In the genomic region with DNA sequence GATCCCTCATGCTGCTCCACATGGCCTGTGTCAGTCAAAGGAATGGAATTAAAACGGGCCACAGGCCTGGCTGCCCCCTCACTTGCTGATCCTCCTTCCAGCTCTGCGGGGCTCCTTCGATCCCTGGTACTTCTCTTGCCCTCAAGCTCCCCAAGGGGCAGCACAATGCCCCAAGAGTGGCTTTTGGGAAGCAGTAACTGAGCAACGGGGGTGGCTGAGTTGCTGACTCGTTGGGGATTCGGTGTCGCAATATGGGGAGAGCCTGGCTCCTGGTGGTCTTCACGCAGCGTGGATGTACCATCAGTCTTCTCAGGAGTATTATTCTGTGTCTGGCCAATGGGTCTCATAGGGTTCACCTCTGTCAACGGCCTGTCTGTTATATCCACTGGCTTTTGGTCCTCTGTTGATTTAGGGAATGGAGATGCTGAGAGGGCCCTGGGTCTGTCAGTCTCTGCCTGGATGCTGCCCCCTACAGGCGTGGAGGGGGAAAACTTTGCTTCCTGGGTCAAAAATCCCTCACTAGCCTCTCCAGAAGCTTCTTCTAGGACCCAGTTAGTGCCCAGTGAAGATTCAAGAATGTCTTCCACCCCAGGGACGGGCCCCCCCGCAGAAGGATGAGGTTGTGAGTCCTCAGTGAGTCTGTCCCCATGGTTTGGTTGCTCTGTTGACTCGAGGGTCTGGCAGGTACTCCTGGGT, we compare ENCODE assay signal across 15 mouse cellular contexts. TPM values are rescaled to one million over a fixed set of nuclear protein-coding genes. Genes with fewer than 3 reads are reported as not detected.
DNase-seq lines count a peak whose midpoint lies in the region; ATAC-seq and TF ChIP-seq lines count a peak whose summit lies in the region.
"Had no signal": no experiment of that assay in that cellular context is flagged by ENCODE, and none has a peak within 500 bp of the region (broad histone marks: within the 10 kb centered on the region; RNA-seq: fewer than 3 reads in every experiment).

No protein-coding gene starts in this region.

- TF ChIP-seq CTCF in lung, adult 2 months (IDR thresholded peaks at IDR 0.05; ENCODE audit: insufficient read depth, low read length): peak; percentile 22; the same call in 1 of the 2 replicates
- peak; percentile 14; the same call in 1 of the 2 replicates for TF ChIP-seq CTCF in bone marrow macrophage, adult 2 months (IDR thresholded peaks at IDR 0.05; ENCODE audit: low read depth, low read length)

- DNase-seq in heart, adult 11 months: peak; percentile 92
- no peak for DNase-seq in lung, adult 2 months
- no peak for DNase-seq in lung, postnatal 25 days (ENCODE audit: low spot score)
- DNase-seq in B cell, adult 2 months: peak; percentile 31 to 33
- DNase-seq in ovary, postnatal 10 days (ENCODE audit: low spot score): no peak
- DNase-seq in spleen, postnatal 4 days (ENCODE audit: low spot score in 2 of 2): no peak
- DNase-seq: cerebellum, adult 11 months; gastrocnemius, postnatal 36 days; heart, postnatal 4 days; kidney, adult 9 months; thymus, adult 18-20 months had no signal

- no peaks in the 10 kb centered on the region for H3K9me3 ChIP-seq in heart, embryonic 12.5 days (replicated peaks)
- H3K9me3 ChIP-seq: forebrain, embryonic 13.5 days; liver, embryonic 15.5 days had no signal

- H3K27ac ChIP-seq in heart, embryonic 12.5 days (ENCODE audit: poor library complexity, severe bottlenecking): no peak overlapping the region
- H3K27ac ChIP-seq in bone marrow macrophage, adult 2 months (ENCODE audit: insufficient read depth, low read depth, low read length): no peak overlapping the region
- H3K27ac ChIP-seq: forebrain, embryonic 13.5 days; liver, embryonic 15.5 days had no signal

- no peak overlapping the region for H3K4me2 ChIP-seq in heart, embryonic 12.5 days
- H3K4me2 ChIP-seq: forebrain, embryonic 13.5 days; liver, embryonic 15.5 days had no signal

- no peaks in the 10 kb centered on the region for H3K27me3 ChIP-seq in heart, embryonic 12.5 days (replicated peaks)
- H3K27me3 ChIP-seq: forebrain, embryonic 13.5 days; liver, embryonic 15.5 days had no signal

- no peak overlapping the region for H3K9ac ChIP-seq in heart, embryonic 12.5 days
- H3K9ac ChIP-seq: forebrain, embryonic 13.5 days; liver, embryonic 15.5 days had no signal

- H3K36me3 ChIP-seq in heart, embryonic 12.5 days: peaks cover 80% of the 10 kb centered on the region

- no peak for TF ChIP-seq POLR2A in lung, adult 2 months (IDR thresholded peaks at IDR 0.05; ENCODE audit: borderline replicate concordance, extremely low read depth, low read depth, low read length)
- no peak for TF ChIP-seq POLR2A in bone marrow macrophage, adult 2 months (IDR thresholded peaks at IDR 0.05; ENCODE audit: borderline replicate concordance, low read depth, low read length)

- no peak for ATAC-seq in heart, embryonic 12.5 days (ENCODE audit: insufficient number of reproducible peaks, low FRiP score)
- ATAC-seq: forebrain, embryonic 13.5 days had no signal

- H3K4me1 ChIP-seq in heart, embryonic 12.5 days (replicated peaks): peaks cover 6% of the 10 kb centered on the region
- 0 out of 2 replicates have a peak, but pooled peaks cover under 1% of the 10 kb centered on the region for H3K4me1 ChIP-seq in lung, adult 2 months (ENCODE audit: control insufficient read depth, insufficient read depth, low read length)
- H3K4me1 ChIP-seq in bone marrow macrophage, adult 2 months (ENCODE audit: control insufficient read depth, insufficient read depth, low read length): peaks cover 9% of the 10 kb centered on the region

- 80% methylated on average over 14 of the region's 14 CpGs for WGBS in heart, embryonic 12.5 days
- WGBS in lung, adult 2 months: 85% methylated on average over 14 of the region's 14 CpGs

- H3K4me3 ChIP-seq in heart, embryonic 12.5 days: no peak overlapping the region
- no peak overlapping the region for H3K4me3 ChIP-seq in lung, adult 2 months (replicated peaks; ENCODE audit: extremely low read depth, low read depth, low read length)
- H3K4me3 ChIP-seq in bone marrow macrophage, adult 2 months (ENCODE audit: insufficient read depth, low read length): no peak overlapping the region
- H3K4me3 ChIP-seq: forebrain, embryonic 13.5 days; liver, embryonic 15.5 days had no signal

RNA-seq across cellular contexts. Expression of a gene that starts 11.9 kb away (rescaled TPM):
- 12.7 and 12.8 TPM in 2 replicates for polyA plus RNA-seq in heart, embryonic 12.5 days (2016; fragmentation: Nextera tagmentation; extraction: Ambion mirVana)
- polyA plus RNA-seq in lung, adult 2 months (2012; rRNA removed): 27.8 and 32.5 TPM in 2 replicates
- 6.3 and 7.6 TPM in 2 replicates for polyA plus RNA-seq in bone marrow macrophage, adult 2 months (2012; ENCODE audit: insufficient read depth, insufficient read length, missing spikeins)

RNA-seq across cellular contexts. Expression of a gene that starts 52.0 kb away (rescaled TPM):
- 69.3 and 74.0 TPM in 2 replicates for polyA plus RNA-seq in heart, embryonic 12.5 days (2016; fragmentation: Nextera tagmentation; extraction: Ambion mirVana)
- 33.7 and 53.1 TPM in 2 replicates for polyA plus RNA-seq in lung, adult 2 months (2012; rRNA removed)
- polyA plus RNA-seq in bone marrow macrophage, adult 2 months (2012; ENCODE audit: insufficient read depth, insufficient read length, missing spikeins): 87.4 and 97.2 TPM in 2 replicates

Comparison
In these comparisons a context has a peak if more than half of its experiments do, and no peak if none do; other contexts are left out.
1. DNase-seq: peak in heart, adult 11 months (single experiment) and B cell, adult 2 months (2 of 2); none in lung, adult 2 months (single experiment), lung, postnatal 25 days (single experiment), ovary, postnatal 10 days (single experiment) and spleen, postnatal 4 days (0 of 2).